Mouse (Mus musculus): ENCODE measurements around the gene Vil1. TPM values are rescaled to one million over a fixed set of nuclear protein-coding genes. Genes with fewer than 3 reads are reported as not detected.

The Vil1 gene
- polyA plus RNA-seq, 1 experiment from 2014 or later, result 0.42 TPM

- 41% methylated on average over 8 of the region's 8 CpGs for WGBS
- ATAC-seq, result no peak
These were observed 14.0 kb downstream of the Vil1 start for GRCm38 (mm10) chr1:74423147-74423546.

GRCm38 (mm10) chr1:74425845-74426244 lies 16.7 kb downstream of the Vil1 start:
- no peak for ATAC-seq
- 86% methylated on average over 7 of the region's 7 CpGs for WGBS
- no peak overlapping the region for H3K4me3 ChIP-seq (replicated peaks; ENCODE audit: low read length)
- no peak overlapping the region for H3K27ac ChIP-seq (ENCODE audit: low read length)
- H3K9me3 ChIP-seq (ENCODE audit: control insufficient read depth, low read length), result no peaks in the 10 kb centered on the region
- H3K4me2 ChIP-seq (ENCODE audit: low read length), result no peak overlapping the region
- no peaks in the 10 kb centered on the region for H3K36me3 ChIP-seq (ENCODE audit: control insufficient read depth, insufficient read depth)
- H3K4me1 ChIP-seq (replicated peaks; ENCODE audit: control insufficient read depth, insufficient read depth, low read length), result no peaks in the 10 kb centered on the region
- no peak overlapping the region for H3K9ac ChIP-seq (replicated peaks; ENCODE audit: low read depth, low read length)
- H3K27me3 ChIP-seq (replicated peaks; ENCODE audit: control insufficient read depth, insufficient read depth, low read length), result no peaks in the 10 kb centered on the region

More at GRCm38 (mm10) chr1:74423147-74423546, 14.0 kb downstream of the Vil1 start:
- H3K36me3 ChIP-seq (ENCODE audit: control insufficient read depth, insufficient read depth), result no peaks in the 10 kb centered on the region
- H3K4me2 ChIP-seq (ENCODE audit: low read length), result no peak overlapping the region
- no peaks in the 10 kb centered on the region for H3K9me3 ChIP-seq (ENCODE audit: control insufficient read depth, low read length)
- no peaks in the 10 kb centered on the region for H3K27me3 ChIP-seq (replicated peaks; ENCODE audit: control insufficient read depth, insufficient read depth, low read length)
- no peak overlapping the region for H3K27ac ChIP-seq (ENCODE audit: low read length)
- H3K4me1 ChIP-seq (replicated peaks; ENCODE audit: control insufficient read depth, insufficient read depth, low read length), result no peaks in the 10 kb centered on the region
- no peak overlapping the region for H3K4me3 ChIP-seq (replicated peaks; ENCODE audit: low read length)
- H3K9ac ChIP-seq (replicated peaks; ENCODE audit: low read depth, low read length), result no peak overlapping the region

GRCm38 (mm10) chr1:74433220-74433619 lies 24.0 kb downstream of the Vil1 start:
- H3K9ac ChIP-seq (replicated peaks; ENCODE audit: low read depth, low read length), result no peak overlapping the region
- no peak overlapping the region for H3K27ac ChIP-seq (ENCODE audit: low read length)
- WGBS, result 94% methylated on average over 6 of the region's 6 CpGs
- H3K9me3 ChIP-seq (ENCODE audit: control insufficient read depth, low read length), result no peaks in the 10 kb centered on the region
- no peaks in the 10 kb centered on the region for H3K27me3 ChIP-seq (replicated peaks; ENCODE audit: control insufficient read depth, insufficient read depth, low read length)
- no peak for ATAC-seq
- H3K4me3 ChIP-seq (replicated peaks; ENCODE audit: low read length), result no peak overlapping the region
- H3K36me3 ChIP-seq (ENCODE audit: control insufficient read depth, insufficient read depth), result no peaks in the 10 kb centered on the region; the same call in 1 of the 2 replicates
- no peaks in the 10 kb centered on the region for H3K4me1 ChIP-seq (replicated peaks; ENCODE audit: control insufficient read depth, insufficient read depth, low read length)
- no peak overlapping the region for H3K4me2 ChIP-seq (ENCODE audit: low read length)

- H3K4me3 ChIP-seq (replicated peaks; ENCODE audit: low read length), result no peak overlapping the region
- no peak for ATAC-seq
- H3K27me3 ChIP-seq (replicated peaks; ENCODE audit: control insufficient read depth, insufficient read depth, low read length), result no peaks in the 10 kb centered on the region
- no peak overlapping the region for H3K4me2 ChIP-seq (ENCODE audit: low read length)
- no peak overlapping the region for H3K27ac ChIP-seq (ENCODE audit: low read length)
- H3K9me3 ChIP-seq (ENCODE audit: control insufficient read depth, low read length), result no peaks in the 10 kb centered on the region
- WGBS, result 75% methylated on average over 5 of the region's 5 CpGs
- H3K4me1 ChIP-seq (replicated peaks; ENCODE audit: control insufficient read depth, insufficient read depth, low read length), result no peaks in the 10 kb centered on the region
- no peak overlapping the region for H3K9ac ChIP-seq (replicated peaks; ENCODE audit: low read depth, low read length)
- no peaks in the 10 kb centered on the region; the same call in 1 of the 2 replicates for H3K36me3 ChIP-seq (ENCODE audit: control insufficient read depth, insufficient read depth)
These were observed 25.4 kb downstream of the Vil1 start for GRCm38 (mm10) chr1:74434596-74434995.

GRCm38 (mm10) chr1:74435563-74435962 lies 26.4 kb downstream of the Vil1 start:
- no peak overlapping the region for H3K27ac ChIP-seq (ENCODE audit: low read length)
- H3K4me2 ChIP-seq (ENCODE audit: low read length), result no peak overlapping the region
- H3K36me3 ChIP-seq (ENCODE audit: control insufficient read depth, insufficient read depth), result no peaks in the 10 kb centered on the region; the same call in none of the 2 replicates
- WGBS, result 87% methylated on average over 6 of the region's 6 CpGs
- H3K9ac ChIP-seq (replicated peaks; ENCODE audit: low read depth, low read length), result no peak overlapping the region
- H3K9me3 ChIP-seq (ENCODE audit: control insufficient read depth, low read length), result no peaks in the 10 kb centered on the region
- no peak for ATAC-seq
- H3K4me3 ChIP-seq (replicated peaks; ENCODE audit: low read length), result no peak overlapping the region
- no peaks in the 10 kb centered on the region for H3K27me3 ChIP-seq (replicated peaks; ENCODE audit: control insufficient read depth, insufficient read depth, low read length)
- no peaks in the 10 kb centered on the region for H3K4me1 ChIP-seq (replicated peaks; ENCODE audit: control insufficient read depth, insufficient read depth, low read length)

GRCm38 (mm10) chr1:74437702-74438427 lies 28.7 kb downstream of the Vil1 start:
- H3K36me3 ChIP-seq (ENCODE audit: control insufficient read depth, insufficient read depth), result peaks cover 5% of the 10 kb centered on the region
- no peaks in the 10 kb centered on the region for H3K27me3 ChIP-seq (replicated peaks; ENCODE audit: control insufficient read depth, insufficient read depth, low read length)
- no peaks in the 10 kb centered on the region for H3K9me3 ChIP-seq (ENCODE audit: control insufficient read depth, low read length)
- no peaks in the 10 kb centered on the region for H3K4me1 ChIP-seq (replicated peaks; ENCODE audit: control insufficient read depth, insufficient read depth, low read length)
- no peak overlapping the region for H3K4me2 ChIP-seq (ENCODE audit: low read length)
- no peak overlapping the region for H3K4me3 ChIP-seq (replicated peaks; ENCODE audit: low read length)
- 78% methylated on average over 8 of the region's 8 CpGs for WGBS
- no peak overlapping the region for H3K9ac ChIP-seq (replicated peaks; ENCODE audit: low read depth, low read length)
- no peak overlapping the region for H3K27ac ChIP-seq (ENCODE audit: low read length)
- no peak for ATAC-seq

- ATAC-seq, result no peak
- WGBS, result 92% methylated on average over 19 of the region's 19 CpGs
- Histone ChIP-seq H3K9me3 (ENCODE audit: control insufficient read depth, low read length) (no peaks in the 10 kb centered on the region), H3K36me3 (ENCODE audit: control insufficient read depth, insufficient read depth) (peaks cover 7% of the 10 kb centered on the region), H3K27me3 (replicated peaks; ENCODE audit: control insufficient read depth, insufficient read depth, low read length) (no peaks in the 10 kb centered on the region), H3K27ac (ENCODE audit: low read length) (no peak overlapping the region), H3K4me2 (ENCODE audit: low read length) (no peak overlapping the region), H3K4me3 (replicated peaks; ENCODE audit: low read length) (no peak overlapping the region), H3K4me1 (replicated peaks; ENCODE audit: control insufficient read depth, insufficient read depth, low read length) (no peaks in the 10 kb centered on the region), H3K9ac (replicated peaks; ENCODE audit: low read depth, low read length) (no peak overlapping the region)
These were observed 30.1 kb downstream of the Vil1 start for GRCm38 (mm10) chr1:74439166-74439876.

- WGBS, result 83% methylated on average over 2 of the region's 2 CpGs
- no peak for ATAC-seq
- Histone ChIP-seq H3K9ac (replicated peaks; ENCODE audit: low read depth, low read length) (no peak overlapping the region), H3K27me3 (replicated peaks; ENCODE audit: control insufficient read depth, insufficient read depth, low read length) (no peaks in the 10 kb centered on the region), H3K27ac (ENCODE audit: low read length) (no peak overlapping the region), H3K4me2 (ENCODE audit: low read length) (no peak overlapping the region), H3K4me1 (replicated peaks; ENCODE audit: control insufficient read depth, insufficient read depth, low read length) (no peaks in the 10 kb centered on the region), H3K9me3 (ENCODE audit: control insufficient read depth, low read length) (no peaks in the 10 kb centered on the region), H3K36me3 (ENCODE audit: control insufficient read depth, insufficient read depth) (peaks cover 20% of the 10 kb centered on the region), H3K4me3 (replicated peaks; ENCODE audit: low read length) (no peak overlapping the region)
These were observed 35.4 kb downstream of the Vil1 start for GRCm38 (mm10) chr1:74444538-74444937.

GRCm38 (mm10) chr1:74452611-74453045 lies 43.5 kb downstream of the Vil1 start:
- Histone ChIP-seq H3K9me3 (ENCODE audit: control insufficient read depth, low read length) (no peaks in the 10 kb centered on the region), H3K4me3 (replicated peaks; ENCODE audit: low read length) (no peak overlapping the region), H3K27me3 (replicated peaks; ENCODE audit: control insufficient read depth, insufficient read depth, low read length) (no peaks in the 10 kb centered on the region), H3K36me3 (ENCODE audit: control insufficient read depth, insufficient read depth) (peaks cover 35% of the 10 kb centered on the region), H3K4me1 (replicated peaks; ENCODE audit: control insufficient read depth, insufficient read depth, low read length) (no peaks in the 10 kb centered on the region), H3K4me2 (ENCODE audit: low read length) (no peak overlapping the region), H3K9ac (replicated peaks; ENCODE audit: low read depth, low read length) (no peak overlapping the region), H3K27ac (ENCODE audit: low read length) (no peak overlapping the region)
- ATAC-seq, result peak; percentile 72
- 40% methylated on average over 4 of the region's 4 CpGs for WGBS

Measured in forebrain, embryonic 16.5 days (tissue).